Mouse (Mus musculus) G1E (cell line): ENCODE measurements around the gene Zmiz2.

Experiments
- CTCF ChIP-seq: IDR thresholded peaks from 2 replicates; pipeline ENCODE4 v1.5.1; 2012; ENCODE audit warnings: low read depth, low read length, inconsistent platforms, mixed read lengths
- GATA1 ChIP-seq: IDR thresholded peaks from 2 replicates; pipeline ENCODE4 v1.6.1; 2012; ENCODE audit warnings: borderline replicate concordance, low read length, inconsistent platforms, mixed read lengths
- GATA2 ChIP-seq: IDR thresholded peaks from 2 replicates; pipeline ENCODE4 v1.6.1; 2012; ENCODE audit warnings: low read depth, low read length, inconsistent platforms, borderline replicate concordance
- POLR2AphosphoS5 ChIP-seq: IDR thresholded peaks from 2 replicates; pipeline ENCODE4 v1.6.1; 2012; ENCODE audit warnings: low read depth, low read length, inconsistent platforms; ENCODE audit not compliant: insufficient replicate concordance

DNA sequence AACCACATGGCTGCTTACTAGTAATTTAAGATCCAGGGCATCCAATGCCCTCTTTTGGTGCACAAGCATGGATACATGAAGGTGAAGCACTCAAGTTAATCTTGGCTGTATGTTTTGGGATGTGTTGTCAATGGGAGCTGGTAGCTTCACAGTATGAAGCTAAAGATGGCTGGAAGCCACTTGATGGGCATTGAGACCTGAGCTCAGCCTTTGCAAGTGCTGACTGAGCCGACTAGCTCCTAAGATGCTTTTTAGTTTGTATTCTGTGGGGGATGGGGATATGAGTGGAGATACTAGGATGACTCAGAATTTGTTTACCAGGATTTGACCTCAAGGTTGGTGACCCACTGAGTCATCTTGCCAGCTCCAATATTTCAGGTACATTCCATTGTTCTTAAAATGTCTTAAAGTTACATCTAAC is 31.4 kb downstream of the Zmiz2 start:
- TF ChIP-seq CTCF (no peak), POLR2AphosphoS5 (peak; percentile 9; the same call in 1 of the 2 replicates), GATA2 (no peak), GATA1 (no peak)
